In genomic region chr8:95888285-95889136, GRCm38 (mm10) we compare ENCODE assay signal across 7 mouse cellular contexts. TPM values are rescaled to one million over a fixed set of nuclear protein-coding genes. Genes with fewer than 3 reads are reported as not detected.
DNase-seq lines count a peak whose midpoint lies in the region; ATAC-seq and TF ChIP-seq lines count a peak whose summit lies in the region.

Got2 (minus strand) TSS chr8:95888547.

- TF ChIP-seq POLR2A in small intestine, adult 2 months (IDR thresholded peaks at IDR 0.05; ENCODE audit: low read depth, low read length): 0 out of 2 replicates have a peak, but pooled peaks have one; percentile 20

- H3K4me3 ChIP-seq in intestine, postnatal 0 days (ENCODE audit: low read depth, low read length): peak within 1 kb of the TSS; percentile 71
- peak within 1 kb of the TSS; percentile 90 for H3K4me3 ChIP-seq in midbrain, embryonic 12.5 days
- peak within 1 kb of the TSS; percentile 82 for H3K4me3 ChIP-seq in small intestine, adult 2 months (ENCODE audit: low read depth, low read length)

- peak within 1 kb of the TSS; percentile 62; the same call in 1 of the 2 replicates for H3K27ac ChIP-seq in intestine, postnatal 0 days (ENCODE audit: low read depth, low read length)
- peak within 1 kb of the TSS; percentile 81 for H3K27ac ChIP-seq in midbrain, embryonic 12.5 days (replicated peaks)
- H3K27ac ChIP-seq in small intestine, adult 2 months (ENCODE audit: insufficient read depth, low read depth, low read length): peak within 1 kb of the TSS; percentile 29; the same call in 1 of the 2 replicates

- WGBS in intestine, postnatal 0 days: 7% methylated on average over 30 of the region's 31 CpGs
- WGBS in midbrain, embryonic 12.5 days: 8% methylated on average over 31 of the region's 31 CpGs
- 7% methylated on average over 31 of the region's 31 CpGs for WGBS in small intestine, adult 2 months

- no peaks in the 10 kb centered on the region for H3K36me3 ChIP-seq in intestine, postnatal 0 days (ENCODE audit: control insufficient read depth, insufficient read depth)
- no peaks in the 10 kb centered on the region for H3K36me3 ChIP-seq in midbrain, embryonic 12.5 days
- no peaks in the 10 kb centered on the region for H3K36me3 ChIP-seq in small intestine, adult 2 months (ENCODE audit: control insufficient read depth, insufficient read depth, low read length)

- peak within 1 kb of the TSS; percentile 81 for H3K4me2 ChIP-seq in intestine, postnatal 0 days (replicated peaks; ENCODE audit: low read depth)
- H3K4me2 ChIP-seq in midbrain, embryonic 12.5 days (replicated peaks): peak within 1 kb of the TSS; percentile 68

- peak; percentile 87 for DNase-seq in adrenal gland, adult 8-10 months
- DNase-seq in embryo, embryonic 9.5 days (ENCODE audit: extremely low spot score): peak; percentile 94
- DNase-seq in gonadal fat pad, adult 2 months (ENCODE audit: low read depth): no peak
- DNase-seq in left cerebral cortex, postnatal 4 days: peak; percentile 92

- peak within 1 kb of the TSS; percentile 28 for H3K9ac ChIP-seq in intestine, postnatal 0 days (ENCODE audit: low read depth, low read length)
- peak within 1 kb of the TSS; percentile 71 for H3K9ac ChIP-seq in midbrain, embryonic 12.5 days (replicated peaks)

- H3K27me3 ChIP-seq in intestine, postnatal 0 days (replicated peaks; ENCODE audit: control insufficient read depth, insufficient read depth, low read length): no peaks in the 10 kb centered on the region
- H3K27me3 ChIP-seq in midbrain, embryonic 12.5 days: no peaks in the 10 kb centered on the region
- no peaks in the 10 kb centered on the region for H3K27me3 ChIP-seq in small intestine, adult 2 months (ENCODE audit: control insufficient read depth, insufficient read depth, low read length)

- intact Hi-C loops in left cerebral cortex, postnatal 4 days (cut with DNase I): no loop called here

- H3K9me3 ChIP-seq in intestine, postnatal 0 days (ENCODE audit: control insufficient read depth): no peaks in the 10 kb centered on the region
- H3K9me3 ChIP-seq in midbrain, embryonic 12.5 days: no peaks in the 10 kb centered on the region

- peak; percentile 96 for TF ChIP-seq CTCF in intestine, postnatal 0 days (IDR thresholded peaks at IDR 0.05; ENCODE audit: low read depth)
- peak; percentile 90 for TF ChIP-seq CTCF in small intestine, adult 2 months (IDR thresholded peaks at IDR 0.05; ENCODE audit: extremely low read depth, insufficient read length, insufficient replicate concordance, low read depth, low read length)

- H3K4me1 ChIP-seq in intestine, postnatal 0 days (replicated peaks; ENCODE audit: control insufficient read depth, insufficient read depth, low read length): peaks cover 4% of the 10 kb centered on the region; the same call in 1 of the 2 replicates
- peaks cover 25% of the 10 kb centered on the region for H3K4me1 ChIP-seq in midbrain, embryonic 12.5 days
- H3K4me1 ChIP-seq in small intestine, adult 2 months (ENCODE audit: control insufficient read depth, insufficient read depth, insufficient read length, low read length): peaks cover 12% of the 10 kb centered on the region; the same call in 1 of the 2 replicates

- ATAC-seq in intestine, postnatal 0 days: peak; percentile 81
- peak; percentile 84 for ATAC-seq in midbrain, embryonic 12.5 days (ENCODE audit: low FRiP score, low read depth)

RNA-seq across cellular contexts. Expression of gene Got2, which starts in this region (rescaled TPM):
- total RNA-seq in adrenal gland, adult 8-10 months (2022): 100 to 1,000 TPM; 137 to 150 (median 143) TPM
- 342 and 446 TPM in 2 replicates for polyA plus RNA-seq in gonadal fat pad, adult 2 months (2012; rRNA removed)
- polyA plus RNA-seq in intestine, postnatal 0 days (2015; fragmentation: Nextera tagmentation; extraction: Ambion mirVana): 122 and 124 TPM in 2 replicates
- 100 to 1,000 TPM; 147 to 156 TPM for total RNA-seq in left cerebral cortex, postnatal 4 days (2021)
- polyA plus RNA-seq in midbrain, embryonic 12.5 days (2016; fragmentation: Nextera tagmentation; extraction: Ambion mirVana): 164 and 194 TPM in 2 replicates
- 26.3 and 31.9 TPM in 2 replicates for polyA plus RNA-seq in small intestine, adult 2 months (2012; rRNA removed)

Comparison
In these comparisons a context has a peak if more than half of its experiments do, and no peak if none do; other contexts are left out.
1. H3K27ac ChIP-seq: peak in every context shown above with its lines; median percentile 81 in midbrain, embryonic 12.5 days; 62 in intestine, postnatal 0 days; 29 in small intestine, adult 2 months.